Mouse (Mus musculus) ES-E14 (cell line): ENCODE measurements around the gene Dock2.

Experiments
- HCFC1 ChIP-seq: IDR thresholded peaks from 2 replicates; pipeline ENCODE4 v1.6.1; 2012; ENCODE audit warnings: low read length, inconsistent platforms, borderline replicate concordance; ENCODE audit not compliant: insufficient read depth
- MAFK ChIP-seq: IDR thresholded peaks from 2 replicates; pipeline ENCODE4 v1.6.1; 2014; ENCODE audit warnings: mild to moderate bottlenecking, low read depth, low read length, inconsistent platforms; ENCODE audit not compliant: insufficient read depth

DNA sequence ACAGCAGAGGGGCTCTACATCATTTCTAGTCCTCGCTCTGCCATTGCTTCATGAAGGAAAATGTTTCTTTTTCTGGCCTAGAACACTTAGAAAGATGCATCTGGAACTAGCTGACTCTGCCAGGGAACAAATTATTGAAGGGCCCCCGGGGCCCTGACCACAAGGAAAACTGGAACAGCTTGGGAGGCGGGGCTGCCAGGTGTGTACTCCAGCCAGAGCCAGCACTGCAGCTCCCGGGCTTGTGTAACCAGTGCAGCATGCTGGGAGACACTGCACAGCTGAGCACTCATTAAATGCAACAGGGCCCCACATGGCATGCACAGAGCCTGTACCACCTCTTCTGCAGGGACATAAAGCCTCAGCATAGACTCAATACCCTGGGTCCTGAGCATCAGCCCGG lies 265.1 kb downstream of the Dock2 start:
- TF ChIP-seq MAFK (no peak), HCFC1 (no peak)
